Mouse (Mus musculus) CD4-positive, CD25-positive, alpha-beta regulatory T cell, adult 4 months (primary cell): Measurements from ENCODE around the gene Rras2. TPM values are rescaled to one million over a fixed set of nuclear protein-coding genes. Genes with fewer than 3 reads are reported as not detected.

Experiments
- ATAC-seq: one replicate; pipeline ENCODE4 v1.8.0; 2017
- polyA plus RNA-seq, 2 experiments: library from polyadenylated mRNA; unstranded; fragments of 100-300 nt; shearing (Covaris generic); gene quantifications; one replicate each; pipeline ENCODE4 v1.2.1; 2017

Gene Rras2
- polyA plus RNA-seq, 2 experiments from 2014 or later = 7.8 to 11.1 TPM

GRCm38 (mm10) chr7:114020704-114021093, 96.9 kb downstream of the Rras2 start:
- peak; percentile 83 for ATAC-seq

- peak; percentile 51 for ATAC-seq
These were observed 97.4 kb downstream of the Rras2 start for GRCm38 (mm10) chr7:114020057-114020703.

GRCm38 (mm10) chr7:114018861-114019260, 98.7 kb downstream of the Rras2 start:
- ATAC-seq = no peak

- ATAC-seq = no peak
These were observed 101.3 kb downstream of the Rras2 start for GRCm38 (mm10) chr7:114016001-114016949.

- ATAC-seq = no peak
These were observed 105.7 kb downstream of the Rras2 start for GRCm38 (mm10) chr7:114011726-114012443.

GRCm38 (mm10) chr7:114007565-114007964, 110.0 kb downstream of the Rras2 start:
- ATAC-seq = no peak

- no peak for ATAC-seq
These were observed 111.1 kb downstream of the Rras2 start for GRCm38 (mm10) chr7:114006456-114006855.

- no peak for ATAC-seq
These were observed 112.1 kb downstream of the Rras2 start for GRCm38 (mm10) chr7:114005499-114005898.

GRCm38 (mm10) chr7:114004171-114004570, 113.4 kb downstream of the Rras2 start:
- ATAC-seq = no peak

GRCm38 (mm10) chr7:113997675-113998354, 119.8 kb downstream of the Rras2 start:
- no peak for ATAC-seq

Other genes with a start within 250 kb of the Rras2 start
- gene Copb1, start 136.9 kb upstream of the Rras2 start, polyA plus RNA-seq = 100 to 1,000 TPM; 108 to 135 TPM
- 100 to 1,000 TPM; 218 to 222 TPM for gene Psma1, start 158.3 kb upstream of the Rras2 start, polyA plus RNA-seq